Mouse (Mus musculus) MEL (cell line): Measurements from ENCODE around the gene Anks1. TPM values are rescaled to one million over a fixed set of nuclear protein-coding genes. Genes with fewer than 3 reads are reported as not detected.
A peak's percentile ranks its signal among the peaks of the same experiment; 100 is the strongest.

ENCODE experiments used
- DNase-seq: peaks from one replicate; pipeline ENCODE4 v3.0.0; 2011; ENCODE audit warnings: low read depth, low spot score
- H3K27ac ChIP-seq: 2 replicates; pipeline ENCODE4 v1.5.1; 2012; ENCODE audit warnings: low read depth, mild to moderate bottlenecking, control low read depth, low read length, moderate library complexity; ENCODE audit not compliant: control insufficient read depth
- H3K27me3 ChIP-seq, 2 experiments: fragments of 150-350 bp in 1 of 2; sonication (generic) in 1 of 2; 2 replicates each; pipeline ENCODE4 v1.6.1; 2012; ENCODE audit warnings: low read length in 2 of 2, mild to moderate bottlenecking in 2 of 2, improper control_type of control experiment in 1 of 2, moderate library complexity in 1 of 2; ENCODE audit not compliant: insufficient read depth in 2 of 2, control insufficient read depth in 1 of 2
- H3K36me3 ChIP-seq, 2 experiments: 2 replicates each; pipeline ENCODE4 v1.6.1; 2012 to 2014; ENCODE audit warnings: low read length in 2 of 2, improper control_type of control experiment in 1 of 2, inconsistent platforms in 1 of 2, mild to moderate bottlenecking in 1 of 2; ENCODE audit not compliant: insufficient read depth in 2 of 2, control insufficient read depth in 1 of 2
- H3K4me1 ChIP-seq, 2 experiments: fragments of 150-350 bp in 1 of 2; sonication (generic) in 1 of 2; 2 replicates each; pipeline ENCODE4 v1.6.1; 2012; ENCODE audit warnings: low read length in 2 of 2, improper control_type of control experiment in 1 of 2, mild to moderate bottlenecking in 1 of 2; ENCODE audit not compliant: insufficient read depth in 2 of 2, control insufficient read depth in 1 of 2
- H3K4me3 ChIP-seq, 2 experiments: fragments of 150-350 bp in 1 of 2; sonication (generic) in 1 of 2; 2 replicates each; pipeline ENCODE4 v1.5.1; 2012; ENCODE audit warnings: low read depth in 2 of 2, low read length in 2 of 2, mild to moderate bottlenecking in 2 of 2, moderate library complexity in 2 of 2, control low read depth in 1 of 2, improper control_type of control experiment in 1 of 2; ENCODE audit not compliant: control insufficient read depth in 1 of 2, insufficient read depth in 1 of 2
- H3K79me2 ChIP-seq: 2 replicates; pipeline ENCODE4 v1.6.1; 2012; ENCODE audit warnings: mild to moderate bottlenecking, low read length, moderate library complexity; ENCODE audit not compliant: control insufficient read depth, poor library complexity, insufficient read depth
- H3K9ac ChIP-seq: 2 replicates; pipeline ENCODE4 v1.6.1; 2012; ENCODE audit warnings: low read depth, mild to moderate bottlenecking, control low read depth, low read length, moderate library complexity; ENCODE audit not compliant: control insufficient read depth, poor library complexity, severe bottlenecking
- H3K9me3 ChIP-seq: fragments of 150-350 bp; sonication (generic); replicated peaks from 2 replicates; pipeline ENCODE4 v1.6.1; 2012; ENCODE audit warnings: mild to moderate bottlenecking, low read length, improper control_type of control experiment, moderate library complexity; ENCODE audit not compliant: insufficient read depth
- BHLHE40 ChIP-seq: IDR thresholded peaks from 2 replicates; pipeline ENCODE4 v1.6.1; 2012; ENCODE audit warnings: low read depth, mild to moderate bottlenecking, inconsistent platforms, low read length, improper control_type of control experiment, borderline replicate concordance
- CHD1 ChIP-seq: IDR thresholded peaks from 2 replicates; pipeline ENCODE4 v1.6.1; 2012; ENCODE audit warnings: low read depth, mild to moderate bottlenecking, inconsistent platforms, low read length, improper control_type of control experiment
- CHD2 ChIP-seq: IDR thresholded peaks from 2 replicates; pipeline ENCODE4 v1.6.1; 2011; ENCODE audit warnings: low read length, improper control_type of control experiment
- CTCF ChIP-seq, 3 experiments: IDR thresholded peaks in 2 of 3; conservative IDR thresholded peaks in 1 of 3; 2 replicates each; pipeline ENCODE4 v1.5.1; 2011 to 2012; ENCODE audit warnings: low read length in 3 of 3, low read depth in 2 of 3, mild to moderate bottlenecking in 2 of 3, improper control_type of control experiment in 1 of 3, inconsistent platforms in 1 of 3, mixed read lengths in 1 of 3, moderate library complexity in 1 of 3; ENCODE audit not compliant: control insufficient read depth in 1 of 3, insufficient read depth in 1 of 3, poor library complexity in 1 of 3, severe bottlenecking in 1 of 3
- E2F4 ChIP-seq: IDR thresholded peaks from 2 replicates; pipeline ENCODE4 v1.6.1; 2011; ENCODE audit warnings: low read depth, low read length, improper control_type of control experiment, borderline replicate concordance
- EP300 ChIP-seq, 2 experiments: IDR thresholded peaks; 2 replicates each; pipeline ENCODE4 v1.6.1; 2011; ENCODE audit warnings: improper control_type of control experiment in 2 of 2, low read length in 2 of 2, low read depth in 1 of 2, mild to moderate bottlenecking in 1 of 2
- ETS1 ChIP-seq: IDR thresholded peaks from 2 replicates; pipeline ENCODE4 v1.6.1; 2012; ENCODE audit warnings: low read depth, mild to moderate bottlenecking, inconsistent platforms, low read length, improper control_type of control experiment, moderate library complexity
- GABPA ChIP-seq: IDR thresholded peaks from 2 replicates; pipeline ENCODE4 v1.6.1; 2012; ENCODE audit warnings: low read depth, mild to moderate bottlenecking, inconsistent platforms, low read length, improper control_type of control experiment, moderate library complexity
- GATA1 ChIP-seq: IDR thresholded peaks from 2 replicates; pipeline ENCODE4 v1.6.1; 2011; ENCODE audit warnings: low read depth, low read length, improper control_type of control experiment
- HCFC1 ChIP-seq: IDR thresholded peaks from 2 replicates; pipeline ENCODE4 v1.6.1; 2012; ENCODE audit warnings: low read depth, mild to moderate bottlenecking, inconsistent platforms, low read length, improper control_type of control experiment, moderate library complexity
- JUND ChIP-seq: IDR thresholded peaks from 2 replicates; pipeline ENCODE4 v1.6.1; 2011; ENCODE audit warnings: low read depth, mild to moderate bottlenecking, improper control_type of control experiment, low read length
- MAFK ChIP-seq: IDR thresholded peaks from 2 replicates; pipeline ENCODE4 v1.6.1; 2011; ENCODE audit warnings: low read depth, mild to moderate bottlenecking, low read length, improper control_type of control experiment, borderline replicate concordance
- MAX ChIP-seq: IDR thresholded peaks from 2 replicates; pipeline ENCODE4 v1.6.1; 2011; ENCODE audit warnings: low read length, improper control_type of control experiment
- MAZ ChIP-seq: IDR thresholded peaks from 2 replicates; pipeline ENCODE4 v1.6.1; 2012; ENCODE audit warnings: low read depth, mild to moderate bottlenecking, inconsistent platforms, low read length, improper control_type of control experiment
- MEF2A ChIP-seq: IDR thresholded peaks from 2 replicates; pipeline ENCODE4 v1.6.1; 2014; ENCODE audit warnings: low read depth, mild to moderate bottlenecking, inconsistent platforms, low read length, improper control_type of control experiment; ENCODE audit not compliant: poor library complexity, insufficient replicate concordance, severe bottlenecking; ENCODE audit errors: extremely low read depth
- MXI1 ChIP-seq: IDR thresholded peaks from 2 replicates; pipeline ENCODE4 v1.6.1; 2011; ENCODE audit warnings: mild to moderate bottlenecking, low read depth, low read length, improper control_type of control experiment
- MYC ChIP-seq: IDR thresholded peaks from 2 replicates; pipeline ENCODE4 v1.6.1; 2011; ENCODE audit warnings: low read depth, mild to moderate bottlenecking, low read length, improper control_type of control experiment, moderate library complexity
- NRF1 ChIP-seq: IDR thresholded peaks from 2 replicates; pipeline ENCODE4 v1.6.1; 2014; ENCODE audit warnings: low read depth, mild to moderate bottlenecking, inconsistent platforms, low read length, improper control_type of control experiment, moderate library complexity; ENCODE audit not compliant: poor library complexity, insufficient read depth, severe bottlenecking
- POLR2A ChIP-seq, 2 experiments: IDR thresholded peaks; 2 replicates each; pipeline ENCODE4 v1.6.1; 2011 to 2012; ENCODE audit warnings: low read length in 2 of 2, mild to moderate bottlenecking in 2 of 2, control low read depth in 1 of 2, improper control_type of control experiment in 1 of 2, low read depth in 1 of 2, moderate library complexity in 1 of 2; ENCODE audit not compliant: control insufficient read depth in 1 of 2, insufficient read depth in 1 of 2, poor library complexity in 1 of 2
- POLR2AphosphoS2 ChIP-seq: IDR thresholded peaks from 2 replicates; pipeline ENCODE4 v1.6.1; 2011; ENCODE audit warnings: low read length, improper control_type of control experiment
- RAD21 ChIP-seq: IDR thresholded peaks from 2 replicates; pipeline ENCODE4 v1.6.1; 2011; ENCODE audit warnings: mild to moderate bottlenecking, low read depth, low read length, improper control_type of control experiment
- SMC3 ChIP-seq: IDR thresholded peaks from 2 replicates; pipeline ENCODE4 v1.6.1; 2011; ENCODE audit warnings: low read depth, low read length, improper control_type of control experiment
- TAL1 ChIP-seq: IDR thresholded peaks from 2 replicates; pipeline ENCODE4 v1.6.1; 2012; ENCODE audit warnings: mild to moderate bottlenecking, inconsistent platforms, low read length, moderate library complexity, mixed read lengths
- TBP ChIP-seq: IDR thresholded peaks from 2 replicates; pipeline ENCODE4 v1.8.0; 2011; ENCODE audit warnings: low read depth, low read length, improper control_type of control experiment
- UBTF ChIP-seq: IDR thresholded peaks from 2 replicates; pipeline ENCODE4 v1.6.1; 2012; ENCODE audit warnings: low read depth, mild to moderate bottlenecking, inconsistent platforms, low read length, improper control_type of control experiment, moderate library complexity, borderline replicate concordance; ENCODE audit not compliant: insufficient read depth
- ZC3H11A ChIP-seq: IDR thresholded peaks from 2 replicates; pipeline ENCODE4 v1.6.1; 2012; ENCODE audit warnings: low read depth, mild to moderate bottlenecking, inconsistent platforms, low read length, improper control_type of control experiment
- ZNF384 ChIP-seq: IDR thresholded peaks from 2 replicates; pipeline ENCODE4 v1.6.1; 2012; ENCODE audit warnings: low read depth, mild to moderate bottlenecking, inconsistent platforms, low read length, improper control_type of control experiment
- polyA plus RNA-seq, 2 experiments: library from polyadenylated mRNA; stranded (reverse) in 1 of 2; unstranded in 1 of 2; fragments of >175 nt in 1 of 2; fragments of >200 nt in 1 of 2; gene quantifications; 2 replicates each; pipeline versions ENCODE4 v1.2.1 to v1.2.4; 2012; ENCODE audit warnings: low replicate concordance in 2 of 2, low read depth in 1 of 2; ENCODE audit not compliant: insufficient read length in 2 of 2, insufficient read depth in 1 of 2, missing spikeins in 1 of 2
- total RNA-seq: library from RNA; depleted of rRNA; stranded (reverse); fragments of 300-350 nt; gene quantifications from 2 replicates; pipeline ENCODE4 v1.2.3, GENCODE M21; 2012

Gene Anks1
- total and polyA plus RNA-seq, 3 experiments = 11.9 to 15.9 TPM; not detected in 1

DNA sequence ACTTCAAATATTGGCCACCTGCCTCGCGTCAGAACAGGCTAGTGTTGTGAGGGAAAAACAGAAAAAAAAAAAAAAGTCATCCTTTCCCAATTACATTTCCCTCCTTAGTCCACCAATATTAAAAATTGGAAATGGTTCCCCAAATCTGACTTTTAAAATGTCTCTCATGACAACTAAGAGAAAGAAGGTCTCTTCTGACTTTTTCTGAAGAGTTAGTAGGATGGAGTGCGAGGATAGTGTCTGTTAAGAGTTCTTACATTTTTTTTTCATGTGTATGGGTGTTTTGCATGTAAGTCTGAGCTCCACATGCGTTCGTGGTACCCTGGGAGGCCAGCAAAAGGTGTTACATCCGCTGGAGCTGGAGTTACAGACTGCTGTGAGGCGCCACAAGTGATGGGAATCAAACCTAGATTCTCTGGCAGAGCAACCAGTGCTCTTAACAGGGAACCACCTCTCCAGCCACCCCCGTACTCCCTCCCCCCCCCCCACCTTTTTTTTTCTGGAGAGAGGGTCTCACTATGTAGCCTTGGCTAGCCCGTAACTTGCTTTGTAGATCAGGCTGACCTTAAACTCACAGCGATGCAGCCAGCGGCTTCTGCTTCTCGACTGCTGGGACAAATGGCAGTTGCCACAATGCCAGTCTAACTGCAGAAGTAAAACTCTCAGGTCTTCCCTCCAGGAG is 759 bp upstream of the Anks1 start:
- H3K9me3 ChIP-seq = no peaks in the 10 kb centered on the region
- peak overlapping the region; percentile 52 for H3K9ac ChIP-seq
- peak; percentile 68 for DNase-seq
- H3K79me2 ChIP-seq = peaks cover 24% of the 10 kb centered on the region
- no peaks in the 10 kb centered on the region for H3K27me3 ChIP-seq
- peak overlapping the region; percentile 56 for H3K27ac ChIP-seq
- peak overlapping the region; percentile 88 to 89 for H3K4me3 ChIP-seq
- H3K36me3 ChIP-seq = peaks cover 0 to 10% of the 10 kb centered on the region in 2 experiments; a peak in 1 of 4 replicates
- peaks cover 0 to 3% of the 10 kb centered on the region in 2 experiments; a peak in 3 of 4 replicates for H3K4me1 ChIP-seq
- TF ChIP-seq TAL1 = no peak
- no peak for TF ChIP-seq MAFK
- TF ChIP-seq MXI1 = no peak
- TF ChIP-seq TBP = 0 out of 2 replicates have a peak, but pooled peaks have one; percentile 13
- TF ChIP-seq ETS1 = no peak
- TF ChIP-seq E2F4 = no peak
- 0 out of 4 replicates have a peak, but pooled peaks of 1 of the 2 experiments have one; percentile 4 for TF ChIP-seq POLR2A (IDR thresholded peaks at IDR 0.05; ENCODE audit: control insufficient read depth in 1 of 2, insufficient read depth in 1 of 2, low read depth in 1 of 2, low read length in 2 of 2, poor library complexity in 1 of 2)
- TF ChIP-seq MYC = 0 out of 2 replicates have a peak, but pooled peaks have one; percentile 15
- TF ChIP-seq GATA1 = no peak
- no peak for TF ChIP-seq MEF2A
- no peak for TF ChIP-seq MAZ
- TF ChIP-seq BHLHE40 = no peak
- TF ChIP-seq RAD21 = peak; percentile 17; the same call in 1 of the 2 replicates
- no peak for TF ChIP-seq HCFC1
- no peak for TF ChIP-seq JUND
- TF ChIP-seq MAX = peak; percentile 34; the same call in 1 of the 2 replicates
- no peak for TF ChIP-seq EP300 (IDR thresholded peaks at IDR 0.05; ENCODE audit: low read depth in 1 of 2, low read length in 2 of 2)
- peak; percentile 38; the same call in 1 of the 2 replicates for TF ChIP-seq SMC3
- TF ChIP-seq CHD1 = 0 out of 2 replicates have a peak, but pooled peaks have one; percentile 76
- TF ChIP-seq UBTF = no peak
- TF ChIP-seq CHD2 = no peak
- no peak for TF ChIP-seq POLR2AphosphoS2
- no peak for TF ChIP-seq NRF1
- no peak for TF ChIP-seq GABPA
- TF ChIP-seq ZNF384 = peak; percentile 55; the same call in 1 of the 2 replicates
- TF ChIP-seq ZC3H11A = no peak
- 0 out of 6 replicates have a peak, but pooled peaks of 1 of the 3 experiments have one; percentile 38 for TF ChIP-seq CTCF (IDR thresholded peaks at IDR 0.05 in 2 of 3, conservative IDR thresholded peaks at IDR 0.05 in 1 of 3; ENCODE audit: control insufficient read depth in 1 of 3, insufficient read depth in 1 of 3, low read depth in 2 of 3, low read length in 3 of 3, poor library complexity in 1 of 3, severe bottlenecking in 1 of 3)
